Mouse (Mus musculus) kidney, adult 10 weeks (tissue): ENCODE measurements around the gene Pbld2. TPM values are rescaled to one million over a fixed set of nuclear protein-coding genes. Genes with fewer than 3 reads are reported as not detected.

ENCODE experiments used
- polyA plus RNA-seq: library from polyadenylated mRNA; stranded (reverse); fragments of 350-450 nt; fragmentation: Illumina TruSeq; extraction: RNeasy Lipid Tissue Mini Kit (QIAGEN cat#74804); gene quantifications from one replicate; pipeline ENCODE4 v1.2.3, GENCODE M21; 2014; ENCODE audit warnings: low read depth, low replicate concordance

Pbld2 gene
- polyA plus RNA-seq: 23.0 TPM

DNA sequence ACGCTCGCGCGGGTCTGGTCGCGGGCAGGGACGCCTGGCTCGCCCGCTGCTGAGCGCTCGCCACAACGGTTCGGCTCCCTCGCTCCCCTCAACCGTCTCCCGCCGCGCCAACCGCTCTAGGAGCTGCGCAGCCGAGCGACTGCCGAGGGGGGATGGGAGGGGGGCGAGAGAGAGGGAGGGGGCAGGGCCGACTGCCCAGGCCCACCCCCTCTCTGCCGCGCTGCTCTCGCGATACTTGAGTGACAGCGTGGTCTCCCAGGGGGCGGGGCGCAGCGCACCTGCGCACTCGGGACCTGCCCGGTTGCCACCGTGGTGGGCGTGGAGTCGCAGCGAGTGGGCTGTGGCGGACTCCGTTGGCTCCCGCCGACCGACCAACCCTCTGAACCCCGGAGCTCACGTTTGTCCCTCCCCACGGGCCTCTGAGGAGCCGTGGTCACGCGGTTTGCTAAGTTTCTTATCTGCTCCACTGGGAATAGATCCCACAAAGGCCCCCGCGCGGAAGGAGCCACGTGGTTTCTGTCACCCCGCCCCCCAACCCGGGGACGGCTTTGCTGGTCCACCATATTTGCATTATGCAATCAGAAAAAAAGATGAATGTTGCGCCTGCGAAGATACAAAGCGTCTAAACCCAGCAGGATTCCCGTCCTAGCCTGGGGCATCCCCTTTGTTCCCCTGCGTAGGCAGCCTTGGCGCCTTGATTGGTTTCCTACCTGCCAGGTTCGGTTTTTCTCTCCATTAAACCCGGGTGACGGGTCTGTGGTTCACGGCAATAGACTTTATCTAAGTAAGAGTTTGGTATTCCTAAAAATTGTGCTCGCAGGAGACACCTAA is at the start of gene Pbld2, which contains the start of gene Hnrnph3:
Gene Pbld2 (plus strand): TSS at position 567 of the 831 bp plus-strand sequence.
Gene Hnrnph3 (minus strand): TSS at position 469 of the 831 bp plus-strand sequence.

GRCm38 (mm10) chr10:62980039-62980954 is 43.8 kb upstream of the Pbld2 start, which contains the start of gene Rufy2:
TSS of gene Rufy2 (plus strand) at chr10:62980223.

DNA sequence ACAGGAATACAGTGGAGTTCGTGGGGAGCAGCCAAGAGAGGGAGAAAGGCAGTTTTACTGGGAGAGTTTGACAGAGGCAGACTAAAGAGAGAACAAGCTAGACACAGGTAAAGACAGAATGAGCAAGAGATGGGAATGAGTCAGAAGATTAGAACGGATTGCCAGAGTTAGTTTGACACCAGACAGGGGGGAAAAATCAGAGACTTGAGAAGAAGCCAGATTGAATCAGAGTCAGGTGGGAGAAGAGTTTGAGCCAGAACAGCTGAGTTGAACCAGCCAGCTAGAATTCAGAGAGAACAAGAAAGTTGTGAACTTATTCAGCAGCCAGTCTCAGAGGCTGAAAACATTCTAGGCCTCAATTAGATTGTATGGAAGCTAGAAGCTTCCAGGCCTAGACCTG is 35.7 kb downstream of the Pbld2 start, which contains the start of gene Pbld1:
Gene Pbld1 (plus strand): TSS at position 301 of the 400 bp plus-strand sequence.

DNA sequence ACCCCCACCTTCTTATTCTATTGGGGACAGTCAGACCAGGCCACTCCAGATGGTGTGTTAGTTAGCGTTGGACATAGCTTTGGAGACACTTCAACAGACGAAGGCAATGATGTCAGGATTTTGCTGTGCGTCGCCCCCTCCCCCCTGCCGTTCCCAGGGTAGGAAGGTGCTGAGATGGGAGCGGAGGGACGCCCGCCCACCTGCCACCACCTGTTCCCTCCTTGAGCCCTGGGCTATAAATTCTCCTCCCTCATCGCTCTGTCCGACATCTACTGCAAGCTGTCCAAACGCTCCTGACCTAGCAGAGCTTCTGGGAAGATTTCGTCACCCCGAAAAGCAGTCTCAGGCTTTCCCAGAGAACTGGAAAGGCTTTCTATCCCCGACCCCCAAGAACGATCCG is 75.4 kb downstream of the Pbld2 start, which contains the start of gene Atoh7:
Gene Atoh7 (plus strand): TSS at position 131 of the 400 bp plus-strand sequence.

Other genes with a start within 250 kb of the Pbld2 start
- gene Ccar1, start 232.0 kb upstream of the Pbld2 start, polyA plus RNA-seq: 139 TPM
- gene Tet1, start 115.3 kb upstream of the Pbld2 start, polyA plus RNA-seq: 3.1 TPM
- 194 TPM for gene Slc25a16, start 103.7 kb upstream of the Pbld2 start, polyA plus RNA-seq
- 8.1 TPM for gene Dna2, start 77.3 kb upstream of the Pbld2 start, polyA plus RNA-seq
- gene Rufy2, start 44.1 kb upstream of the Pbld2 start, polyA plus RNA-seq: 23.1 TPM
- 73.5 TPM for gene Hnrnph3, start 98 bp upstream of the Pbld2 start, polyA plus RNA-seq
- 54.2 TPM for gene Pbld1, start 35.8 kb downstream of the Pbld2 start, polyA plus RNA-seq
- gene Atoh7, start 75.3 kb downstream of the Pbld2 start, polyA plus RNA-seq: 0.36 TPM
- not detected for gene Mypn, start 179.6 kb downstream of the Pbld2 start, polyA plus RNA-seq
- 183 TPM for gene Herc4, start 219.5 kb downstream of the Pbld2 start, polyA plus RNA-seq